Mouse (Mus musculus) midbrain, embryonic 15.5 days (tissue): ENCODE measurements at regions not wholly inside any gene's neighbourhood (a gene's known extent, or its start where the extent isn't known, plus 50 kb on each side); places are given as distances from the start of the nearest gene placed in this dataset.

Experiments used
- ATAC-seq: fragments of 200-750 bp; cut with Nextera tagmentation; replicated peaks from 2 replicates; pipeline ENCODE4 v1.8.0; 2017; ENCODE audit warnings: moderate TSS enrichment
- H3K27ac ChIP-seq: fragments of 300-500 bp; sonication (generic); 2 replicates; pipeline ENCODE4 v1.5.1; 2015; ENCODE audit warnings: mild to moderate bottlenecking, inconsistent platforms
- H3K27me3 ChIP-seq: fragments of 300-500 bp; sonication (generic); replicated peaks from 2 replicates; pipeline ENCODE4 v1.6.1; 2015; ENCODE audit warnings: inconsistent platforms
- H3K36me3 ChIP-seq: fragments of 300-500 bp; sonication (generic); replicated peaks from 2 replicates; pipeline ENCODE4 v1.6.1; 2015; ENCODE audit warnings: inconsistent platforms
- H3K4me1 ChIP-seq: fragments of 300-500 bp; sonication (generic); 2 replicates; pipeline ENCODE4 v1.6.1; 2015; ENCODE audit warnings: inconsistent platforms
- H3K4me2 ChIP-seq: fragments of 300-500 bp; sonication (generic); 2 replicates; pipeline ENCODE4 v1.6.1; 2015; ENCODE audit warnings: inconsistent platforms, mild to moderate bottlenecking, moderate library complexity
- H3K4me3 ChIP-seq: fragments of 300-500 bp; sonication (generic); 2 replicates; pipeline ENCODE4 v1.5.1; 2015; ENCODE audit warnings: mild to moderate bottlenecking, inconsistent platforms
- H3K9ac ChIP-seq: fragments of 300-500 bp; sonication (generic); 2 replicates; pipeline ENCODE4 v1.6.1; 2015; ENCODE audit warnings: mild to moderate bottlenecking, inconsistent platforms
- H3K9me3 ChIP-seq: fragments of 300-500 bp; sonication (generic); 2 replicates; pipeline ENCODE4 v1.6.1; 2016; ENCODE audit warnings: inconsistent platforms
- WGBS: fragments of 180-500 bp; shearing (Covaris S2); methylation state at CpG from one replicate; pipeline ENCODE4 v1.1.7; 2015; ENCODE audit warnings: mixed read lengths; 5-methylcytosine and 5-hydroxymethylcytosine counted together

GRCm38 (mm10) chr14:25226840-25227506, 232.0 kb upstream of the Zmiz1 start:
- H3K9ac ChIP-seq = no peak overlapping the region
- H3K4me3 ChIP-seq = no peak overlapping the region
- H3K36me3 ChIP-seq = no peaks in the 10 kb centered on the region
- no peak for ATAC-seq
- WGBS = 31% methylated on average over 7 of the region's 7 CpGs
- peak overlapping the region; percentile 11 for H3K4me2 ChIP-seq
- no peaks in the 10 kb centered on the region for H3K9me3 ChIP-seq
- peaks cover 47% of the 10 kb centered on the region for H3K4me1 ChIP-seq
- no peaks in the 10 kb centered on the region for H3K27me3 ChIP-seq
- H3K27ac ChIP-seq = peak overlapping the region; percentile 78

DNA sequence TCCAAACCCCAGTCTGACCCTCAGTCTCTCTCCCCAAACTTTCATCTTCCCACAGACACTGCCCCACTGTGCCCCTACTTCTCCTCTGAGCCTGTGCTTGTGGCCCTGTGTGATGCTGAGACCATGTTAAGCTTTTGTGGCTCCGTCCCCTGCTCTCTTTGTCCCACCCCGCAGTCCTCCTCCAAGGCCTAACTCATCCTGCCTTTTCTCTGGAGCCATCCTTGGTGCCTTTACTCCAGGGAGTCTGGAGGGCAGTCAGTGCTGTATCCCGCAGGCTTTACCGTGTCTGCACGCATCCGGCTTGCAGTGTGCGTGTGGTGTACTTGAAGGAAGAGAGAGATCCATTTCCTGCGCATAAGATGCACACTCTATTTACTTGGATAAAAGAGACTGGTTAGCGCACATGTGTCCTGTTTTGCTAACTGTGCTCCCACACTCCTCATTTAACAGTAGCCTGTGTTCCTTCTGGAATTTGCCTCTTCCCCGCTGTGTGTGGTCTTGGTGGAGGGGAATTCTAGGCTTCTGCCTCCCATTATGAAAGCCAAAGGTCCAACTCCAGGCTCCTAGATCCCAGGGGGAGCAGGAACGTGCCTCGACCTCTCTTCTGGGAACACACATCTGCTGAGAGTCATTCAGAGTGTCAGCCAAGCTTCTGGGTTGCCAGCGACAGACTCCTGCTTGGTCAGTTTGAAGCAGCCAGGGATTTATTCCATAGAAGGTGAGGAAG, 230.5 kb upstream of the Zmiz1 start:
- no peaks in the 10 kb centered on the region for H3K9me3 ChIP-seq
- no peak overlapping the region for H3K9ac ChIP-seq
- no peak overlapping the region for H3K4me2 ChIP-seq
- no peaks in the 10 kb centered on the region for H3K27me3 ChIP-seq
- 80% methylated on average over 13 of the region's 13 CpGs for WGBS
- no peaks in the 10 kb centered on the region for H3K36me3 ChIP-seq
- ATAC-seq = no peak
- H3K27ac ChIP-seq = no peak overlapping the region
- H3K4me1 ChIP-seq = peaks cover 50% of the 10 kb centered on the region
- H3K4me3 ChIP-seq = no peak overlapping the region

DNA sequence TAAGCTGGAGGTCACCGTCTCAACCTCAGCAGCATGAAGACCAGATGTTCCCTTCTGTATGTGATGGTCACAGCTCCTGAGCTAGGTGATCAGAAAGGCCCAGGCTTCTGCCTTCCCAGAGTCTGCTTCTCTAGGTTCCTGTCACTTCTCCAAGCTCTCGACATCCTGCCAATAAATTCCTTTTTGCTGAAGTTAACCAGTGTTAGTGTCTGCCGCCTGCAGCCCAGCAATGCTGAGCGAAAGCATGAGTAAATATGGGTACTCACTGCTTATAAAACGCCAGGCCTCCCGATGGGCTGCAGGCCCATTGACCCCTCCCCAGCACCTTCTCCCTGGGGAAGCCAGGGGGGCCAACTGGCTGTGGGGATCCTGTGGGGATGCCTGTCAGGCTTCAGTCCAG, 229.4 kb upstream of the Zmiz1 start:
- Histone ChIP-seq H3K4me2 (no peak overlapping the region), H3K27ac (no peak overlapping the region), H3K9me3 (no peaks in the 10 kb centered on the region), H3K4me3 (no peak overlapping the region), H3K9ac (no peak overlapping the region), H3K27me3 (no peaks in the 10 kb centered on the region), H3K36me3 (no peaks in the 10 kb centered on the region), H3K4me1 (peaks cover 50% of the 10 kb centered on the region)
- 55% methylated on average over 6 of the region's 6 CpGs for WGBS
- no peak for ATAC-seq

DNA sequence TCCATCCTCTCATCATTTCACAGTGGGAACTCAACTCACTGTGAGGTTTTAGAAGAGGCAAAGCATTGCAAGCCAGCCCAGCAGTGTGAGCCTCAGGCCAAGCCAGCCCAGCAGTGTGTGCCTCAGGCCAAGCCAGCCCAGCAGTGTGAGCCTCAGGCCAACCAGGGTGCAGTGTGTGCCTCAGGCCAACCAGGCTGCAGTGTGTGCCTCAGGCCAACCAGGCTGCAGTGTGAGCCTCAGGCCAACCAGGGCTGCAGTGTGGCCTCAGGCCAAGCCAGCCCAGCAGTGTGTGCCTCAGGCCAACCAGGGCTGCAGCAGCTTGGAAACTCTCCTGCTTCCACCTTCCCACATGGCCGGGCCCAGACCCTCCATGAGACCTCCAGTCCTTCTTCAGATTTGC, 227.1 kb upstream of the Zmiz1 start:
- H3K36me3 ChIP-seq = no peaks in the 10 kb centered on the region
- H3K4me1 ChIP-seq = peaks cover 28% of the 10 kb centered on the region
- ATAC-seq = no peak
- H3K9ac ChIP-seq = no peak overlapping the region
- no peak overlapping the region for H3K4me3 ChIP-seq
- no peak overlapping the region for H3K4me2 ChIP-seq
- no peaks in the 10 kb centered on the region for H3K27me3 ChIP-seq
- H3K9me3 ChIP-seq = no peaks in the 10 kb centered on the region
- no peak overlapping the region for H3K27ac ChIP-seq
- WGBS = 72% methylated on average over 1 of the region's 1 CpGs

GRCm38 (mm10) chr14:25236421-25236973, 222.5 kb upstream of the Zmiz1 start:
- Histone ChIP-seq H3K36me3 (no peaks in the 10 kb centered on the region), H3K4me1 (peaks cover 4% of the 10 kb centered on the region; the same call in 1 of the 2 replicates), H3K27me3 (no peaks in the 10 kb centered on the region), H3K9me3 (no peaks in the 10 kb centered on the region), H3K27ac (no peak overlapping the region), H3K4me2 (no peak overlapping the region), H3K4me3 (no peak overlapping the region), H3K9ac (no peak overlapping the region)
- WGBS = 75% methylated on average over 13 of the region's 13 CpGs
- 0 out of 2 replicates have a peak, but pooled peaks have one; percentile 20 for ATAC-seq

- Histone ChIP-seq H3K36me3 (no peaks in the 10 kb centered on the region), H3K4me3 (no peak overlapping the region), H3K27me3 (no peaks in the 10 kb centered on the region), H3K4me2 (no peak overlapping the region), H3K9ac (no peak overlapping the region), H3K4me1 (peaks cover 11% of the 10 kb centered on the region), H3K27ac (no peak overlapping the region), H3K9me3 (no peaks in the 10 kb centered on the region)
- WGBS = 59% methylated on average over 3 of the region's 3 CpGs
- ATAC-seq = no peak
These were observed 219.5 kb upstream of the Zmiz1 start for GRCm38 (mm10) chr14:25239335-25239960.

GRCm38 (mm10) chr14:25242753-25243152, 216.2 kb upstream of the Zmiz1 start:
- Histone ChIP-seq H3K4me1 (peaks cover 11% of the 10 kb centered on the region), H3K9ac (no peak overlapping the region), H3K27me3 (no peaks in the 10 kb centered on the region), H3K4me3 (no peak overlapping the region), H3K36me3 (no peaks in the 10 kb centered on the region), H3K9me3 (no peaks in the 10 kb centered on the region), H3K4me2 (no peak overlapping the region), H3K27ac (no peak overlapping the region)
- ATAC-seq = no peak
- 88% methylated on average over 5 of the region's 5 CpGs for WGBS

- Histone ChIP-seq H3K9ac (no peak overlapping the region), H3K9me3 (no peaks in the 10 kb centered on the region), H3K27me3 (no peaks in the 10 kb centered on the region), H3K4me2 (no peak overlapping the region), H3K27ac (peak overlapping the region; percentile 23), H3K36me3 (no peaks in the 10 kb centered on the region), H3K4me1 (peaks cover 11% of the 10 kb centered on the region), H3K4me3 (no peak overlapping the region)
- no peak; the same call in 1 of the 2 replicates for ATAC-seq
- WGBS = 13% methylated on average over 4 of the region's 4 CpGs
These were observed 215.7 kb upstream of the Zmiz1 start for GRCm38 (mm10) chr14:25243289-25243688.

GRCm38 (mm10) chr14:25243698-25244097, 215.3 kb upstream of the Zmiz1 start:
- H3K4me1 ChIP-seq = peaks cover 11% of the 10 kb centered on the region
- H3K4me2 ChIP-seq = no peak overlapping the region
- no peaks in the 10 kb centered on the region for H3K36me3 ChIP-seq
- H3K9me3 ChIP-seq = no peaks in the 10 kb centered on the region
- no peak overlapping the region for H3K4me3 ChIP-seq
- peak overlapping the region; percentile 23 for H3K27ac ChIP-seq
- WGBS = 57% methylated on average over 5 of the region's 5 CpGs
- ATAC-seq = no peak
- no peak overlapping the region for H3K9ac ChIP-seq
- no peaks in the 10 kb centered on the region for H3K27me3 ChIP-seq

DNA sequence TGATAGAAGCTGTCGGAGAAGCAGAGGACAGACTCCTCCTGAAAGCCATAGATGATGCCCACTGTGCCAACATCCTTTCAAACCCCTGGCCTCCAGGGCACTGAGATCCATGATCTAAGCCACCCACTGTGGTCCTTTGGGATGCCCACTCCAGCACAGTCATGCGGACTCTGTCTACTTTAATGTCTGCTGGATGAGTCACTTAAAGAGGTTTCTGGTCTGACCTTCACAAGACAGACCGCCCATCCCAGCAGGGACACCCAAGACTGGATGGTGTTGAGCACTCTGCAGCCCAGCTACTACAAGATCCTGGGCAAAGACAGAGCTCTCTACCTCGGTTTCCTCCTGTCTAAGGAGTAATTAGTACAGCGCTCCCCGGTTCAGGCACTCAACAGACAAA, 214.1 kb upstream of the Zmiz1 start:
- H3K4me2 ChIP-seq = no peak overlapping the region
- no peak overlapping the region for H3K27ac ChIP-seq
- 85% methylated on average over 6 of the region's 6 CpGs for WGBS
- no peaks in the 10 kb centered on the region for H3K27me3 ChIP-seq
- H3K9me3 ChIP-seq = no peaks in the 10 kb centered on the region
- H3K4me3 ChIP-seq = no peak overlapping the region
- ATAC-seq = no peak
- peaks cover 11% of the 10 kb centered on the region for H3K4me1 ChIP-seq
- no peak overlapping the region for H3K9ac ChIP-seq
- no peaks in the 10 kb centered on the region for H3K36me3 ChIP-seq

DNA sequence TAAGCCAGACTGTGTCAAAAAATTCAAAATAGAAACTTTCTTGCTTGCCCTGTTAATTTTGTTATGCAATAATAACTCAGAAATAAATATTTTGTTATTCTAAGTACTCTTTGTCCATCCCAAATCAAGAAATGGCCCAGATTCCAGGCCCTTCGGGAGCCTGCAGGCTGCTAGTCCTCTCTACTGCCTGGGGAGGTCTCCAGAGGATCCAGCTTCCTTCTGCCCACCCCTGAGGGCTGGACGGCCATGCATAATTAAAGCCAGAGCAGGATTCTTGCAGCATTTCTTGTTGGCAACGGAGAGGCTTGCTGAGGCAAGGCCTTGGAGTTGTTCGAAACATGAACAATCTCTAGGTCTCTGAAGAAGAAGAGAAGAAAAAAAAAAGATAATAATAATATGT, 213.3 kb upstream of the Zmiz1 start:
- WGBS = 64% methylated on average over 4 of the region's 4 CpGs

DNA sequence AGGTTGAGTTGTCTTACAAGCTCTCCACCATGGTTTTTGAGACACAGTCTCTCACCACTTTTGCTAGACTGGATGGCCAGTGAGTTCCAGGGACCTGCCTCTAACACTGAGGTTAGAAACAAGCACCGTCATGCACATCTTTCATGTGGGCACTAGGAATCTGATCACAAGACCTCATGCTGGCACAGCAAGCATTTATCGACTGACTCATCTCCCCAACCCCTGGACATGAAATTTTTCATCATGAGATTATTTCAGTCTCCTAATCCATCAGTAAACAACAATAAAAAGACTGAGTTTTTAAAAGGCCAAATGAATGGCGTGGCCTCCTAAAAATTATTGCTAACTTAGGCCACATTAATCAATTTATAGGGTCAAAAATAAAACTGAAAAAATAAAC, 210.0 kb upstream of the Zmiz1 start:
- Histone ChIP-seq H3K4me3 (no peak overlapping the region), H3K9me3 (no peaks in the 10 kb centered on the region), H3K27me3 (no peaks in the 10 kb centered on the region), H3K9ac (no peak overlapping the region), H3K36me3 (no peaks in the 10 kb centered on the region), H3K27ac (no peak overlapping the region), H3K4me2 (no peak overlapping the region), H3K4me1 (peaks cover 11% of the 10 kb centered on the region)
- 92% methylated on average over 3 of the region's 3 CpGs for WGBS
- ATAC-seq = no peak

More for the DNA sequence above, 213.3 kb upstream of the Zmiz1 start:
- H3K9ac ChIP-seq = no peak overlapping the region
- H3K9me3 ChIP-seq = no peaks in the 10 kb centered on the region
- H3K27ac ChIP-seq = no peak overlapping the region
- no peak for ATAC-seq
- no peaks in the 10 kb centered on the region for H3K27me3 ChIP-seq
- no peak overlapping the region for H3K4me3 ChIP-seq
- H3K4me2 ChIP-seq = no peak overlapping the region
- peaks cover 11% of the 10 kb centered on the region for H3K4me1 ChIP-seq
- no peaks in the 10 kb centered on the region for H3K36me3 ChIP-seq
